Mouse (Mus musculus) embryonic facial prominence, embryonic 14.5 days (tissue): ENCODE measurements at regions not wholly inside any gene's neighbourhood (a gene's known extent, or its start where the extent isn't known, plus 50 kb on each side); places are given as distances from the start of the nearest gene placed in this dataset.

Source experiments
- ATAC-seq: fragments of 200-750 bp; cut with Nextera tagmentation; 2 replicates; pipeline ENCODE4 v1.8.0; 2017; ENCODE audit warnings: low read depth, moderate number of reproducible peaks, moderate TSS enrichment
- DNase-seq: peaks from one replicate; pipeline ENCODE4 v3.0.0-alpha.2; 2015; ENCODE audit warnings: low spot score
- H3K27ac ChIP-seq: fragments of 300-500 bp; sonication (generic); replicated peaks from 2 replicates; pipeline ENCODE4 v1.5.1; 2014; ENCODE audit warnings: low read depth, mild to moderate bottlenecking, low read length, moderate library complexity
- H3K27me3 ChIP-seq: fragments of 300-500 bp; sonication (generic); replicated peaks from 2 replicates; pipeline ENCODE4 v1.6.1; 2014; ENCODE audit warnings: low read length; ENCODE audit not compliant: control insufficient read depth, insufficient read depth
- H3K36me3 ChIP-seq: fragments of 300-500 bp; sonication (generic); 2 replicates; pipeline ENCODE4 v1.6.1; 2014; ENCODE audit warnings: low read length, mixed read lengths; ENCODE audit not compliant: control insufficient read depth, insufficient read depth
- H3K4me1 ChIP-seq: fragments of 300-500 bp; sonication (generic); 2 replicates; pipeline ENCODE4 v1.6.1; 2014; ENCODE audit warnings: antibody characterized with exemption, low read length; ENCODE audit not compliant: control insufficient read depth, insufficient read depth
- H3K4me2 ChIP-seq: fragments of 300-500 bp; sonication (generic); 2 replicates; pipeline ENCODE4 v1.6.1; 2014; ENCODE audit warnings: low read depth, mild to moderate bottlenecking, low read length, moderate library complexity, mixed read lengths
- H3K4me3 ChIP-seq: fragments of 300-500 bp; sonication (generic); 2 replicates; pipeline ENCODE4 v1.5.1; 2014; ENCODE audit warnings: low read depth, mild to moderate bottlenecking, low read length
- H3K9ac ChIP-seq: fragments of 300-500 bp; sonication (generic); 2 replicates; pipeline ENCODE4 v1.6.1; 2014; ENCODE audit warnings: low read depth, mild to moderate bottlenecking, low read length, moderate library complexity, mixed read lengths
- H3K9me3 ChIP-seq: fragments of 300-500 bp; sonication (generic); 2 replicates; pipeline ENCODE4 v1.6.1; 2016; ENCODE audit warnings: low read length; ENCODE audit not compliant: control insufficient read depth
- WGBS: fragments of 180-500 bp; shearing (Covaris S2); extraction: QIAGEN DNeasy Blood & Tissue Kit; methylation state at CpG from one replicate; pipeline ENCODE4 v1.1.7; 2014; 5-methylcytosine and 5-hydroxymethylcytosine counted together

DNA sequence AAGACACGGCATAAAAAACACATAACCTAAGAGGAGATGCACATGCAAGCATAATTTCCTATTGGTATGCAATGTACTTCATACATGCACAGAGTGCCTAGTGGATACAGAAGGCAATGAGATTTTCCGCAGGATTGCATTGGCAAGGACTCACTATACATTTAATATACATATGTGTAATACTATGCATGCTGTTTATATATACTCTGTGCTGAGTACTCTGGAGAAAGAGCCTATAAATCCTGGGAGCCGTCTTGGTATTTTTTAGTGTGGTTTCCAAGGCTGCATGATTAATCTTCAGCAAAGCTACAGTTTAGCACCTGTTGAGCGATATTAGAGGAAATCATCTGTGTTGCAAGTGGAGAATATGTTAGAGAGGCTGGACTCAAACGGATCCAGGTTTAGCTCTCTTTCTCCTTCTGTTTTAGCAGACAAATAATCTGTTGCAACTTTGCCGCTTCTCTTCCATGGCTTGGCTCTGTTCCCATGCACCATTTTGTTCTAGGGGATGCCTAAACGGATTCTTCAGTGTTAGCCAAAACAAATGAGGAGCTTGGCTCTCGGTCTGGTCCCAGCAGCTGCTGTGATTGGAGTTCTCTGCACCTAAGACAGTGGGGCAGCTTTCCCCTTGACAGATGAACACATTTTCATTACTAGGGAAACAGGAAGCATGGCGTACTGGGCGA lies 459.0 kb downstream of the Sorl1 start:
- Histone ChIP-seq H3K4me3 (no peak overlapping the region), H3K4me1 (peaks cover 11% of the 10 kb centered on the region), H3K4me2 (no peak overlapping the region), H3K9me3 (no peaks in the 10 kb centered on the region), H3K27me3 (no peaks in the 10 kb centered on the region), H3K36me3 (no peaks in the 10 kb centered on the region), H3K27ac (peak overlapping the region; percentile 74), H3K9ac (no peak overlapping the region)
- whole genome bisulfite sequencing: 59% methylated on average over 10 of the region's 10 CpGs
- peak; percentile 55; the same call in 1 of the 2 replicates for ATAC-seq
- DNase-seq: peak; percentile 90

DNA sequence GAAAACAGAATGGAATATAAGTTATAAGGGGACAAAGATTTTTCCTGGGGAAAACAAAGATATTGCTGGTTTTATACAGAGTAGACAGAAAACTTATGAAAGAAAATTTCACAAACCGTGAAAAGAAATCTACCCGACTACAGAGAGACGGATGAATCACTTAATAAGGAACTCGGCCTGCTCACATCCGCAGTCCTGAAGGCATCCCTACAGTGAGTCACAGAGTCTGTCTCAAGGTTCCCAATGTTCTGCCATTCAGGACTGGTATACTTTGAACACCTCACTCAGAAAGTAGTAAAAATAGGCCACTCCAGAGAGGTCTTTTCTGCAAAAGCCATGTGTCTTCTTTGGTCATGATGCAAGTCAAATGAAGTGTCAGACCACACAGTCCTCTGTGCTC lies 463.5 kb downstream of the Sorl1 start:
- Histone ChIP-seq H3K4me2 (no peak overlapping the region), H3K4me1 (peaks cover 6% of the 10 kb centered on the region; the same call in 1 of the 2 replicates), H3K27me3 (no peaks in the 10 kb centered on the region), H3K9ac (no peak overlapping the region), H3K4me3 (no peak overlapping the region), H3K9me3 (no peaks in the 10 kb centered on the region), H3K27ac (peak overlapping the region; percentile 60; the same call in 1 of the 2 replicates), H3K36me3 (no peaks in the 10 kb centered on the region)
- WGBS: 64% methylated on average over 5 of the region's 5 CpGs
- ATAC-seq (no peak), DNase-seq (no peak)

DNA sequence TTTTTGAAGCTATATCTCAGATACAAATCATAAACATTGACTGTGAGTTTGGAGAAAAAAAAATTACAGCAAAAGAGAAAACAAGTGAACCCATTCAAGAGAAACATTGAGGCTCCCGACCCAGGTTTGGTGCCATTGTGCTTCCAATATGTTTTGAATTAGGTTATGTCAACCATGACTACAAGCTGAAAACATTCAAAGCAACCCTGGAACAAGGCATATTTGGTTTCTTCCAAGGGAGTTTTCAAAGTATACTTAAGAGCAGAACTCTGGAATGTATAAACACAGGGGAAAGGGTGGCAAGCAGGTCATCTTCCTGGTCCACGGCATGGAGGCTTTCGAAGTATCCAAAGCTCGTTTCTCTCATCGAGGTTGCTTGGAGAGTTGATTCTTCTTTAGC lies 464.1 kb downstream of the Sorl1 start:
- WGBS: 30% methylated on average over 5 of the region's 5 CpGs
- Histone ChIP-seq H3K9me3 (no peaks in the 10 kb centered on the region), H3K4me3 (no peak overlapping the region), H3K9ac (no peak overlapping the region), H3K4me2 (no peak overlapping the region), H3K27me3 (no peaks in the 10 kb centered on the region), H3K36me3 (no peaks in the 10 kb centered on the region), H3K4me1 (0 out of 2 replicates have a peak, but pooled peaks cover 4% of the 10 kb centered on the region), H3K27ac (peak overlapping the region; percentile 60; the same call in 1 of the 2 replicates)
- ATAC-seq: no peak
- DNase-seq: peak; percentile 79

DNA sequence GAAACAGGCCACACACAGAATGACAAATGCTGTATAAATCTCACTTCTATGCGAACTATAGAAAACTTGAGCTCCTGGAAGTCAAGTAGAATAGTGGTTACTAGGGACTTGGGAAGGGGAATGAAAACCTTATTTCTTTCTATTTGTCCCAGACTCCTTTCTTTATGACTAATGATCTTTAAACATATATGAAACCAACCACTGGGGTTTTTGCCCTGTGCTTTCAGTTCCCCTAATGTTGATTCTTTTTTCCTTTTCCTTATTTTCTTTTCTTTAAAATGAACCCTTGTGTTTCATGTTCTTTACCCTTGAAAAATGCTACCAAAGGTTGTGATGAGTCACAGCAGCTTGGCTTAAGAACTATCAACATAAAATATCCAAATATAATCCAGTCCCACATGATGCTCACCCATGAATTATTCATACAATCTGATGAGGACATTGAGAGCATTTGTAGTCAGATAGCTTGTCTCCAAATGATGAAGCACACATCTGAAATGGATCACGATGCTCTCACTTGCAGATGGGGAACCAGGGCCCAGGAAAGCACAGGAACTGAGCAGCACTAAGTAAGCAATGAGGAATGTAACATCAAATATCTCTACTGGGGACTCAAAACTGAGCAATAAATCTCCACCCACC lies 470.2 kb upstream of the Ubash3b start:
- no peak for DNase-seq
- Histone ChIP-seq H3K27me3 (no peaks in the 10 kb centered on the region), H3K4me2 (no peak overlapping the region), H3K4me1 (no peaks in the 10 kb centered on the region), H3K36me3 (no peaks in the 10 kb centered on the region), H3K9me3 (no peaks in the 10 kb centered on the region), H3K9ac (no peak overlapping the region), H3K27ac (no peak overlapping the region), H3K4me3 (no peak overlapping the region)
- WGBS: 64% methylated on average over 2 of the region's 2 CpGs
- ATAC-seq: no peak

DNA sequence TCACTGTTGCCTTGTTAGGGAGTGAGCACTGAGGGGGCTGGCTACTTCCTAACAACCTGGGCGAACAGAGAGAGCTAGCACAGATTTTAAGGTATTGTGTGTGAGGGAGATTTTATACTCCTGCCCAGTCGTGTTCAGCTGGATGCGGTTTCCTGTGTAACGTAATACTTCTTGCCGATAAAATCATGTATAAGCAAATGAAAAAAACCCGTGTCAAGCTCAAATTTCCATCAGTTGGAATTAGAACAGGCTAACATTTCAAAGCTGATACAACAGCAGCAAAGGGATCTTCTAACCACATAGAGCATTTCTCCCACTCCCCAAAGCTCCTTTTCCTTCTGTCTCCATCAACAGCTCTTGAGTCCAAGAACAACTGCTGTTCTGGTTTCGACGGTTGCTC lies 459.8 kb upstream of the Ubash3b start:
- no peak overlapping the region for H3K4me2 ChIP-seq
- peak; percentile 41; the same call in 1 of the 2 replicates for ATAC-seq
- no peaks in the 10 kb centered on the region for H3K36me3 ChIP-seq
- no peak overlapping the region for H3K9ac ChIP-seq
- DNase-seq: peak; percentile 79
- 0 out of 2 replicates have a peak, but pooled peaks cover 7% of the 10 kb centered on the region for H3K4me1 ChIP-seq
- WGBS: 15% methylated on average over 8 of the region's 8 CpGs
- H3K27me3 ChIP-seq: no peaks in the 10 kb centered on the region
- no peak overlapping the region for H3K4me3 ChIP-seq
- H3K9me3 ChIP-seq: no peaks in the 10 kb centered on the region
- H3K27ac ChIP-seq: peak overlapping the region; percentile 31

DNA sequence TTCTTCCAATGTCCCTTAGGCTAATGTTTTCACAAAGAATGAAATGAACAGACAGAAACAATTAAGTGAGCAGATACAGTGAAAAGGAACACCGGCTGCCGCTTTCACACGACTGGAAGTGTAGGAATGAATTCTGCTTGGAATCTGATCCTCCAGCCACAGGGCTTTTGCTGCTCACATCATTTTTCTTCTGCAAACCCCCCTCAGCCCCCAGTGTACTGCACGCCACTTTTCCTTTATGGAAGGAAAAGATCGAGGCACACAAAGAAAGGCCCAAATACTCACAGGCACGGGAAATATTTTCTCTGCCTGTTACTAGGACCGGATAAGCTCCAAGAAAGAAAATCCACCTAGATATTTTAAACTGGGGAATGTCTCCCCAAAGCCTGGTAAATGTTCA lies 452.5 kb upstream of the Ubash3b start:
- peaks cover 47% of the 10 kb centered on the region for H3K4me1 ChIP-seq
- 10% methylated on average over 7 of the region's 7 CpGs for WGBS
- ATAC-seq (peak; percentile 38), DNase-seq (peak; percentile 82)
- no peak overlapping the region for H3K4me3 ChIP-seq
- no peaks in the 10 kb centered on the region for H3K9me3 ChIP-seq
- no peaks in the 10 kb centered on the region for H3K36me3 ChIP-seq
- peak overlapping the region; percentile 49; the same call in 1 of the 2 replicates for H3K9ac ChIP-seq
- H3K4me2 ChIP-seq: 0 out of 2 replicates have a peak overlapping the region, but pooled peaks have one; percentile 51
- no peaks in the 10 kb centered on the region for H3K27me3 ChIP-seq
- peak overlapping the region; percentile 90 for H3K27ac ChIP-seq

DNA sequence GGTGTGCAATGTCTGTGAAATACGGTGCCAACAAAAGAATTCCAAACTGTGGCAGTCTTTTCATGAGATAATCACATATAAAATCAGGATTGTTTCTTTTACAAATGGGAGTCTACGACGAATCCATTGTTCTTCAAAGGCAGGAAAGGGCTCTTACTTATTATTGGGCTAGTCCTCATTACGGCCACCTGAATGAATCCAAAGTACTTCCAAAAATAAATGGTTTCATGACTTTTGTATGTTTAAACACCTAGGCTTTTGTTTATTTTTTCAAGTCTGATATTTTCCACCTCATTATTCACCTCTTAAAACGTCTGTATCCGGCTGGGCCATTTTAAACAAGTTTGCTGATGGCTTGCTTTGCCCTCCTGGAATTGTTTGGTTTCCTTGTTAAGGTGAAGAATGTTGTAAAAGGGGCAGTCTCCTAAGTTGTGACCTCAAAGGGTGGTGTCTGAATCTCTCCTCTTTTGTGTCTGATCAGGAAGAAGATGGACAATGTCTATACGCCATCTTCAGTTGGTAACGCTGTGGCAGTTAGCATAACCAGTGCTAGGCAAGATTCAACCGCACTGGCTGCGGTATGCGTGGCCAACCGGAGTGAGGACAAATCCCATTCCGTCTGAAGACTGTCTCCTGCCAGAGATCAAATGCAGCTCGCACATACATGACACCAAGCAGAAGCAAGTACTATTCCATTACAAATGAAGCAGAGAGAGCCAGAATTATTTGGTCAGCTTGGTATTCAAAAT lies 451.5 kb upstream of the Ubash3b start:
- Histone ChIP-seq H3K36me3 (no peaks in the 10 kb centered on the region), H3K9ac (peak overlapping the region; percentile 41; the same call in 1 of the 2 replicates), H3K4me1 (peaks cover 47% of the 10 kb centered on the region), H3K4me2 (peak overlapping the region; percentile 51), H3K9me3 (no peaks in the 10 kb centered on the region), H3K27ac (peak overlapping the region; percentile 90), H3K4me3 (peak overlapping the region; percentile 19; the same call in 1 of the 2 replicates), H3K27me3 (no peaks in the 10 kb centered on the region)
- DNase-seq (no peak), ATAC-seq (no peak)
- WGBS: 33% methylated on average over 14 of the region's 14 CpGs

DNA sequence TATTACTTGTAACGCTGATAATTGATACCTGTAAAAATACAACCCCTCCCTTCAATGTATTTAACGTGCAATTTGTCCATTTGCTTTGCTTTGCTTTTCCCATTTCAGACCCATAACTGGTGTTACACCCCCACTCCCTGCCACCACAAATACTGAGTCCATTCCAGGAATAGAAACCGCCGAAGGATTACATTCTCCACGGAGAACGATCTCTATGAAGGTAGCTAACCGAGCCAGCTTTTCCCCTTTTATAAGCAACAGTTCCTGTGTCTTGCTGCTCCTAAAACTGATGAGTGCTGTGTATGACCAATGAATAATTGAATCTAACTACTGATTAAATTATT lies 450.9 kb upstream of the Ubash3b start:
- Histone ChIP-seq H3K27ac (peak overlapping the region; percentile 90), H3K4me2 (peak overlapping the region; percentile 51), H3K9me3 (no peaks in the 10 kb centered on the region), H3K4me1 (peaks cover 47% of the 10 kb centered on the region), H3K9ac (peak overlapping the region; percentile 41; the same call in 1 of the 2 replicates), H3K4me3 (peak overlapping the region; percentile 19), H3K36me3 (no peaks in the 10 kb centered on the region), H3K27me3 (no peaks in the 10 kb centered on the region)
- peak; percentile 60; the same call in 1 of the 2 replicates for ATAC-seq
- 6% methylated on average over 7 of the region's 7 CpGs for whole genome bisulfite sequencing
- peak; percentile 88 for DNase-seq
